ENCODE assay signal across 8 mouse cellular contexts in genomic region chr4:156109570-156110331, GRCm38 (mm10). TPM values are rescaled to one million over a fixed set of nuclear protein-coding genes. Genes with fewer than 3 reads are reported as not detected.
DNase-seq lines count a peak whose midpoint lies in the region; ATAC-seq and TF ChIP-seq lines count a peak whose summit lies in the region.

Gene 9430015G10Rik, plus strand, starts transcription at chr4:156109982.

- no peaks in the 10 kb centered on the region for H3K4me1 ChIP-seq in hindbrain, postnatal 0 days (ENCODE audit: insufficient read depth, low read length)

- H3K9ac ChIP-seq in hindbrain, postnatal 0 days (replicated peaks; ENCODE audit: low read length) = peak within 1 kb of the TSS; percentile 73

- peak within 1 kb of the TSS; percentile 91 for H3K27ac ChIP-seq in gastrocnemius, adult 2 months
- H3K27ac ChIP-seq in hindbrain, postnatal 0 days = peak within 1 kb of the TSS; percentile 91
- peak within 1 kb of the TSS; percentile 84 for H3K27ac ChIP-seq in left cerebral cortex, adult 2 months

- under 1% methylated on average over 58 of the region's 60 CpGs for WGBS in hindbrain, postnatal 0 days

- no peaks in the 10 kb centered on the region for H3K27me3 ChIP-seq in hindbrain, postnatal 0 days (ENCODE audit: insufficient read depth, low read length)

- H3K4me2 ChIP-seq in hindbrain, postnatal 0 days (ENCODE audit: low read depth, low read length) = peak within 1 kb of the TSS; percentile 70

- H3K9me3 ChIP-seq in hindbrain, postnatal 0 days (ENCODE audit: low read length) = no peaks in the 10 kb centered on the region

- peak within 1 kb of the TSS; percentile 92 for H3K4me3 ChIP-seq in gastrocnemius, adult 2 months
- peak within 1 kb of the TSS; percentile 77 for H3K4me3 ChIP-seq in hindbrain, postnatal 0 days (ENCODE audit: low read length)
- peak within 1 kb of the TSS; percentile 63 for H3K4me3 ChIP-seq in left cerebral cortex, adult 2 months

- intact Hi-C loops in gastrocnemius, adult 2 months (cut with DNase I) = loop anchor here (2.0 to 10.0 kb wide), 3 partner anchors 87 to 235 kb away; partner anchors contain the start of genes Agrn, B3galt6 and Sdf4
- intact Hi-C loops in left cerebral cortex, adult 2 months (cut with DNase I) = loop anchor here (1.0 to 2.0 kb wide), 3 partner anchors 77 to 125 kb away; partner anchors contain the start of genes B3galt6, Plekhn1 and Sdf4

- H3K36me3 ChIP-seq in hindbrain, postnatal 0 days (ENCODE audit: insufficient read depth, low read length) = no peaks in the 10 kb centered on the region

- peak; percentile 100 for DNase-seq in ZHBTc4 (ENCODE audit: low read depth, low spot score)
- DNase-seq in gastrocnemius, adult 2 months = peak; percentile 98
- DNase-seq in hindbrain, postnatal 0 days (ENCODE audit: low spot score) = peak; percentile 100
- peak; percentile 99 for DNase-seq in left cerebral cortex, adult 2 months (ENCODE audit: extremely low spot score in 1 of 2, low spot score in 2 of 2)
- DNase-seq in right cerebral cortex, adult 2 months (ENCODE audit: low spot score in 2 of 2) = peak; percentile 99
- DNase-seq in urinary bladder, postnatal 14 days (ENCODE audit: low spot score) = peak; percentile 98

- no peak for TF ChIP-seq CTCF in gastrocnemius, adult 2 months (IDR thresholded peaks at IDR 0.05)
- peak; percentile 39 for TF ChIP-seq CTCF in hindbrain, postnatal 0 days (IDR thresholded peaks at IDR 0.05; ENCODE audit: low read depth)
- peak; percentile 32 for TF ChIP-seq CTCF in left cerebral cortex, adult 2 months (IDR thresholded peaks at IDR 0.05)

- ATAC-seq in common myeloid progenitor, adult 5-6 weeks (replicated peaks; ENCODE audit: low read depth, poor library complexity, severe bottlenecking) = peak; percentile 94
- peak; percentile 99 for ATAC-seq in hindbrain, postnatal 0 days
- ATAC-seq in megakaryocyte, adult 5-6 weeks (ENCODE audit: poor library complexity, severe bottlenecking) = peak; percentile 95

RNA-seq across cellular contexts. Expression of gene 9430015G10Rik, which starts in this region (rescaled TPM):
- total RNA-seq in common myeloid progenitor, adult 5-6 weeks (2017) = 34.1 and 42.2 TPM in 2 replicates
- 1 to 10 TPM; 1.9 to 2.3 TPM for total RNA-seq in gastrocnemius, adult 2 months (2021)
- total RNA-seq in hindbrain, postnatal 0 days (2014; rRNA removed) = 24.0 and 32.8 TPM in 2 replicates
- 21.0 and 22.3 TPM in 2 replicates for polyA plus RNA-seq in hindbrain, postnatal 0 days (2015; fragmentation: Nextera tagmentation; extraction: Ambion mirVana)
- total RNA-seq in left cerebral cortex, adult 2 months (2021) = 10 to 100 TPM; 30.7 to 34.7 TPM
- total RNA-seq in megakaryocyte, adult 5-6 weeks (2015) = 11.7 and 15.7 TPM in 2 replicates
- 20.1 and 27.5 TPM in 2 replicates for total RNA-seq in megakaryocyte, adult 5-6 weeks (2017)

Comparison
In these comparisons a context has a peak if more than half of its experiments do, and no peak if none do; other contexts are left out.
1. Peak in every context shown above with its lines: DNase-seq, ATAC-seq, H3K4me3 ChIP-seq and H3K27ac ChIP-seq.